Mouse (Mus musculus) C2C12 (cell line): Measurements from ENCODE around the gene Ubl7.

Source experiments
- CTCF ChIP-seq: IDR thresholded peaks from one replicate; pipeline ENCODE4 v1.5.1; 2011; ENCODE audit not compliant: control insufficient read depth, insufficient read depth, insufficient read length
- MAX ChIP-seq: IDR thresholded peaks from one replicate; pipeline ENCODE4 v1.6.1; 2011; ENCODE audit warnings: mild to moderate bottlenecking, control low read depth
- MYOD1 ChIP-seq: IDR thresholded peaks from one replicate; pipeline ENCODE4 v1.6.1; 2011; ENCODE audit warnings: low read depth; ENCODE audit not compliant: control insufficient read depth, insufficient read length
- MYOG ChIP-seq: IDR thresholded peaks from one replicate; pipeline ENCODE4 v1.6.1; 2011; ENCODE audit not compliant: control insufficient read depth, insufficient read length; ENCODE audit errors: extremely low read depth

DNA sequence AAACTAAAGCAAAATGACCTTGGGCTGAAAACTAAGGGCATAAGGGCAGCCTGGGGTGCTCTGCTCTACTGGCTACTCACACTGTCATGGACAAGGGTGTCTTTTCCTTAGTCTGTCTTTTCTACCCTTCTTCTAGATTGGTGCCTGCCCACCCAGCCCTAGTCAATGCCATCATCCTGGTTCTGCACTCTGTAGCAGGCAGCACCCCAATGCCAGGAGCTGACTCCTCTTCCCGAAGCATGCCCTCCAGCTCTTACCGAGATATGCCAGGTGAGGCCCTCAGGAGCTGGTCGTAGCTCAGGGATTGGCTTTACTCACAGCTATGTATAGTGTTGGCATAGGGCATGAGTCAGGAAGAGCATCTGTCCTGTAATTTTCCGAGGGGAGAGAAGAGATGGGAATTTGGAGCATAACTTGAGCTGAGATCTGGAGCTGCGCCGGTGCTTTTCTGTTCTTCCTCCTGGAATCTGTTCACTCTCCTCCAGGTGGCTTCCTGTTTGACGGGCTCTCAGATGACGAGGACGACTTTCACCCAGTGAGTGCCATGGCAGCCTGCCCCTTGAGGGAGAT is 10.8 kb downstream of the Ubl7 start:
- no peak for TF ChIP-seq CTCF
- TF ChIP-seq MAX: no peak
- TF ChIP-seq MYOG: no peak
- TF ChIP-seq MYOD1: no peak
